Comparison of ENCODE assay signal across 16 mouse cellular contexts in the genomic region with DNA sequence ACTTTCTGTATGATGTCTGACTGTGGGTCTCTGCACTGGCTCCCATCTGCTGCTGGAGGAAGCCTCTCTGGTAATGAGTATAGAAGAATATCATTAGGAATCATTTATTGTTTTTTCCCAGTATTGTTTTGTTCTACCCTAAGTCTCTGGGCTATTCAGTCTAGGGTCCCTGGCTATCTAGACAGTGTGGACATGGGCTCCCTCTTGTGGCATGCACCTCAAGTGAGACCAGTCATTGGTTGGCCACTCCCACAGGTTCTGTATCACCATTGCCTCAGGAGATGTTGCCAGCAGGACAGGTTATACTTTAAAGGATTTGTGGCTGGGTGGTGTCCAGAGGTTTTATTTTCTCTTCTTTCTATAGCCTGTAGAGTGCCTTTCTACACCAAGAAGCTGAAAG. TPM values are rescaled to one million over a fixed set of nuclear protein-coding genes. Genes with fewer than 3 reads are reported as not detected.
DNase-seq lines count a peak whose midpoint lies in the region; ATAC-seq and TF ChIP-seq lines count a peak whose summit lies in the region.
"Had no signal": no experiment of that assay in that cellular context is flagged by ENCODE, and none has a peak within 500 bp of the region (broad histone marks: within the 10 kb centered on the region; RNA-seq: fewer than 3 reads in every experiment).

No protein-coding gene starts in this region.

- no peak overlapping the region for H3K4me3 ChIP-seq in stomach, postnatal 0 days (ENCODE audit: low read depth, low read length)
- no peak overlapping the region for H3K4me3 ChIP-seq in forebrain, embryonic 10.5 days
- H3K4me3 ChIP-seq: embryonic facial prominence, embryonic 15.5 days; hindbrain, embryonic 15.5 days; limb, embryonic 12.5 days; lung, embryonic 15.5 days; midbrain, embryonic 15.5 days had no signal

- H3K9ac ChIP-seq in stomach, postnatal 0 days (ENCODE audit: low read length): no peak overlapping the region
- H3K9ac ChIP-seq: embryonic facial prominence, embryonic 15.5 days; hindbrain, embryonic 15.5 days; limb, embryonic 12.5 days; lung, embryonic 15.5 days; midbrain, embryonic 15.5 days had no signal

- no peak overlapping the region for H3K4me2 ChIP-seq in stomach, postnatal 0 days (replicated peaks; ENCODE audit: low read depth)
- H3K4me2 ChIP-seq: embryonic facial prominence, embryonic 15.5 days; hindbrain, embryonic 15.5 days; limb, embryonic 12.5 days; lung, embryonic 15.5 days; midbrain, embryonic 15.5 days had no signal

- no peaks in the 10 kb centered on the region for H3K27me3 ChIP-seq in stomach, postnatal 0 days (ENCODE audit: control insufficient read depth, insufficient read depth, low read length)
- peaks cover 3% of the 10 kb centered on the region; the same call in 1 of the 2 replicates for H3K27me3 ChIP-seq in forebrain, embryonic 10.5 days (ENCODE audit: poor library complexity, severe bottlenecking)
- H3K27me3 ChIP-seq: embryonic facial prominence, embryonic 15.5 days; hindbrain, embryonic 15.5 days; limb, embryonic 12.5 days; lung, embryonic 15.5 days; midbrain, embryonic 15.5 days had no signal

- no peaks in the 10 kb centered on the region for H3K9me3 ChIP-seq in stomach, postnatal 0 days (ENCODE audit: control insufficient read depth, low read length)
- H3K9me3 ChIP-seq in forebrain, embryonic 10.5 days: no peaks in the 10 kb centered on the region
- H3K9me3 ChIP-seq: embryonic facial prominence, embryonic 15.5 days; hindbrain, embryonic 15.5 days; limb, embryonic 12.5 days; lung, embryonic 15.5 days; midbrain, embryonic 15.5 days had no signal

- peak; percentile 65; the same call in 1 of the 2 replicates for ATAC-seq in common myeloid progenitor, adult 5-6 weeks (replicated peaks; ENCODE audit: low read depth, poor library complexity, severe bottlenecking)
- ATAC-seq in stomach, postnatal 0 days (ENCODE audit: low FRiP score, low TSS enrichment): no peak
- ATAC-seq: midbrain, embryonic 15.5 days had no signal

- H3K27ac ChIP-seq in stomach, postnatal 0 days (replicated peaks): no peak overlapping the region
- H3K27ac ChIP-seq in forebrain, embryonic 10.5 days: no peak overlapping the region
- H3K27ac ChIP-seq: embryonic facial prominence, embryonic 15.5 days; hindbrain, embryonic 15.5 days; limb, embryonic 12.5 days; lung, embryonic 15.5 days; midbrain, embryonic 15.5 days had no signal

- peak; percentile 0 to 2 for DNase-seq in heart, adult 18-20 months
- no peak for DNase-seq in heart, adult 9 months (ENCODE audit: low spot score in 2 of 2)
- peak; percentile 3 for DNase-seq in ovary, postnatal 36 days (ENCODE audit: low spot score)
- DNase-seq in ovary, postnatal 10 days (ENCODE audit: low spot score): no peak
- no peak for DNase-seq in stomach, postnatal 0 days (ENCODE audit: low spot score)
- no peak for DNase-seq in forebrain, embryonic 10.5 days (ENCODE audit: extremely low spot score, low spot score)
- DNase-seq in right cerebral cortex, postnatal 36 days (ENCODE audit: low spot score in 2 of 2): no peak
- DNase-seq: thymus, adult 18-20 months had no signal

- no peaks in the 10 kb centered on the region for H3K4me1 ChIP-seq in stomach, postnatal 0 days (replicated peaks; ENCODE audit: control insufficient read depth, insufficient read depth)
- H3K4me1 ChIP-seq in forebrain, embryonic 10.5 days: no peaks in the 10 kb centered on the region
- H3K4me1 ChIP-seq: embryonic facial prominence, embryonic 15.5 days; hindbrain, embryonic 15.5 days; limb, embryonic 12.5 days; lung, embryonic 15.5 days; midbrain, embryonic 15.5 days had no signal

- no peaks in the 10 kb centered on the region for H3K36me3 ChIP-seq in stomach, postnatal 0 days (ENCODE audit: control insufficient read depth, insufficient read depth, low read length)
- H3K36me3 ChIP-seq in forebrain, embryonic 10.5 days (replicated peaks): no peaks in the 10 kb centered on the region
- H3K36me3 ChIP-seq: embryonic facial prominence, embryonic 15.5 days; hindbrain, embryonic 15.5 days; limb, embryonic 12.5 days; lung, embryonic 15.5 days; midbrain, embryonic 15.5 days had no signal

- TF ChIP-seq EP300 in stomach, postnatal 0 days (optimal IDR thresholded peaks at IDR 0.05): no peak

- TF ChIP-seq CTCF in stomach, postnatal 0 days (IDR thresholded peaks at IDR 0.05; ENCODE audit: low read depth): peak; percentile 19; the same call in 1 of the 2 replicates

RNA-seq across cellular contexts. Expression of a gene that starts 50.3 kb away (rescaled TPM):
- not detected for total RNA-seq in heart, adult 18-20 months (2021)
- total RNA-seq in common myeloid progenitor, adult 5-6 weeks (2017): not detected in 2 replicates
- 0.04 and 0.06 TPM in 2 replicates for polyA plus RNA-seq in stomach, postnatal 0 days (2015; fragmentation: Nextera tagmentation; extraction: Ambion mirVana)
- polyA plus RNA-seq in forebrain, embryonic 10.5 days (2016; fragmentation: Nextera tagmentation; extraction: Ambion mirVana): 0.16 and 0.18 TPM in 2 replicates
- polyA plus RNA-seq: gonadal fat pad, adult 2 months; small intestine, adult 2 months had no signal

Comparison
In these comparisons a context has a peak if more than half of its experiments do, and no peak if none do; other contexts are left out.
1. DNase-seq: peak in heart, adult 18-20 months (2 of 2) and ovary, postnatal 36 days (single experiment); none in heart, adult 9 months (0 of 2), ovary, postnatal 10 days (single experiment), stomach, postnatal 0 days (single experiment), forebrain, embryonic 10.5 days (single experiment) and right cerebral cortex, postnatal 36 days (0 of 2).